Mouse (Mus musculus): ENCODE results near the gene Synm.

Synm gene

GRCm38 (mm10) chr7:67749441-67750239 is 9.9 kb downstream of the Synm start:
- DNase-seq (ENCODE audit: low read depth, low spot score), result no peak

DNA sequence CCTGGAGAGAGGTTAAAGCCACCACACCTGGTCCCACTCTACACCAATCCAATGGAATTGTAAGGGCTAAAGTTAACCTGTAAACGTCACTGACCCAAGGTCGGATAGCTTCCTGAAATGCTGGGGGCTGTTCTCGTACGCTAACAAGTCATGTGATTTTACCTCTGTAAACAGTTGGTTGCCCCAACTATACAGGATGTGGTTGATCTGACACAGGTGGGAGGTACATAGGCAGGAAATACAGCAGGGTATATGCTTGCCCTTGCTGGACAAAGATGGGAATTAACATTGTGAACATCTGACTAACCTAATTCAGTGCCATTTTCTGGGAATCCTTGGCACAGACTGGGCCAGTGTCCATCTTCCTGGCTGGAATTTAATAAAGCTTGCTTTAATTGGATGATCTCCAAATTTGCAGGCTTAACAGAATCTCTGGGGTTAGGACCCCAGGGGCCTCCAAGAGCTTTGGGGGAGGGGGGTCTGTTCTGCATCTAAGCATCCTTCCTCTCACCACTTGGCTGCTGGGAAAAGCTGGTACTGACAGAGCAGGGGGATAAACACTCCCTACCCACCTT is 11.7 kb downstream of the Synm start:
- no peak for DNase-seq (ENCODE audit: low read depth, low spot score)

DNA sequence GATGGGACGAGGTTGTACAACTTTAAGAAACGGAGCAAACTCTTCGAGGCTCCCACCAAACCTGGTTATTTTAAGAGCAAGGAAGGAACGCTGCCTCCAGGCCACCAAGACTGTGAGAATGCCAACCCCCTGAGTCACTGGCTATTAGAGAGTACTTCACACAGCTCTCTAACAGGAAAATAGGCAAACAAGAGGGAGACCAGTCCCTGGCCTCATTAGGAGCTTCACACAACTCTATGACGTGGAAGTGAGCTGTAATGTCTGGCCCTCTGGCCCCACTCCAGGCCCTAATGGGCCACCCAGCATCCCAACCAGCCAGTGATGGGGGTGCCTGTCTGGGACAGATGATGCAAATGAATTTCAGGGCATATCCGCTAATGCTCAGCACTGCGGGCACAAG is 17.8 kb downstream of the Synm start:
- no peak for DNase-seq (ENCODE audit: low read depth, low spot score)

GRCm38 (mm10) chr7:67740796-67741195 is 18.7 kb downstream of the Synm start:
- no peak for DNase-seq (ENCODE audit: low read depth, low spot score)

DNA sequence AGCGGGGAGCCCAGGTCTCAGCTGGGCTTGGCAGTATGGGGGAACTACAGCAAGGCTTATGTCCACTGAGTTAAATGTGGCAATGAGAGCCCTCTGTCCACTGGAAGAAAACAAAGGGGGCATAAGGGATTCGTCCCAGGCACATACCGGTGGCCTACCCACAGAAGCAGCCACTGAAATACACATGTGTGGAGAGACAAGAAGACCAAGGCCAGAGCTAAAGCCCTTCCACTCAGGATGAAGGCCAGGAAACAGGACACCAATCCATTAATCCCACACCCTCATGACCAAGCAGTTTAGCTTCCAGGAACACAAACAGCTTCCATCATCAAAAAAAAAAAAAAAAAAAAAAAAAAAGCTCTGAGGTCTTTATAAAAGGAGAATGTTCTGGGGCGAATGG is 19.2 kb downstream of the Synm start:
- no peak for DNase-seq (ENCODE audit: low read depth, low spot score)

GRCm38 (mm10) chr7:67732276-67732675 is 27.3 kb downstream of the Synm start:
- DNase-seq (ENCODE audit: low read depth, low spot score), result no peak

GRCm38 (mm10) chr7:67730431-67731110 is 29.0 kb downstream of the Synm start:
- no peak for DNase-seq (ENCODE audit: low read depth, low spot score)

- DNase-seq (ENCODE audit: low read depth, low spot score), result no peak
Measured at GRCm38 (mm10) chr7:67728809-67729208, 30.7 kb downstream of the Synm start.

- DNase-seq (ENCODE audit: low read depth, low spot score), result no peak
Measured at GRCm38 (mm10) chr7:67728203-67728602, 31.3 kb downstream of the Synm start.

DNA sequence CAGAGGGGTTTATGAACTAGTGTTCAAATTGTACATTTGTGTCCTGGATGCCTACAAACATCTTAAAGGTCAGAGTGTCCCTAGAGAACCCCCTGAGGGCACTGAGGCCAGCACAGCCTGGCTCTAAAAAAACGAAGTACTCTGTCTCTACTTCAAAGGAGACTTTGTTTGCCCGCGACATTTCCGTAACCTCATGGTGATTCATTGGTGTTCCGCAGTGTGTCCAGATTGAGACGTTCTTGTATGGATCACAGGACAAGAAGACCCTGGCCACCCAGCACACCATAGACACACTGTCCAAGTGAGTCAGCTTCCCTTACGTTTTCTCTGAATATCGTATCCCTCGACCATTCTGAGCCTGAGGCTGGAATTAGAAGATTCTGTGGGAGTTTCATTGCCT is 34.5 kb downstream of the Synm start:
- no peak for DNase-seq (ENCODE audit: low read depth, low spot score)

GRCm38 (mm10) chr7:67724536-67724935 is 35.0 kb downstream of the Synm start:
- no peak for DNase-seq (ENCODE audit: low read depth, low spot score)

GRCm38 (mm10) chr7:67722163-67722562 is 37.4 kb downstream of the Synm start:
- no peak for DNase-seq (ENCODE audit: low read depth, low spot score)

- no peak for DNase-seq (ENCODE audit: low read depth, low spot score)
Measured at GRCm38 (mm10) chr7:67718804-67719203, 40.7 kb downstream of the Synm start.

GRCm38 (mm10) chr7:67717520-67717919 is 42.0 kb downstream of the Synm start:
- no peak for DNase-seq (ENCODE audit: low read depth, low spot score)

GRCm38 (mm10) chr7:67716925-67717324 is 42.6 kb downstream of the Synm start:
- no peak for DNase-seq (ENCODE audit: low read depth, low spot score)

GRCm38 (mm10) chr7:67716213-67716878 is 43.2 kb downstream of the Synm start:
- DNase-seq (ENCODE audit: low read depth, low spot score), result no peak

DNA sequence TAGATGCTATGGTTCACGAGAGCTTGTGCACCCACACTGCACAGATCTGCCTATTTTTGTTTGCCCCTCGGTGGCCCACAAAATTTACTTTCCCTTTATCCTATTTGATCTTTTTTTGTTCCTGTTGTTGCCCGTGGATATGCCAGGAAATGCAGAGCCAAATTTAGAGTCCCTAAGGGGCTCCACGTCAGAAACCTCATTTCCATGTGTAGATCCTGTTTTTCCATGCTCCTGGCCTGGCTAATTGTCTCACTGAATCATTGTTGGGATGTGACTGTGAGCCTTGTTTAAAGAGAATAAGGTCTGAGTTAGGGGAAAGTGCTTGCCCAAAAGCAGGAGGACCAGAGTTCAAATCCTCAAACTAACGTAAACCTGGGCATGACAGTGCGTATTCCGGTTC is 44.4 kb downstream of the Synm start:
- no peak for DNase-seq (ENCODE audit: low read depth, low spot score)

DNA sequence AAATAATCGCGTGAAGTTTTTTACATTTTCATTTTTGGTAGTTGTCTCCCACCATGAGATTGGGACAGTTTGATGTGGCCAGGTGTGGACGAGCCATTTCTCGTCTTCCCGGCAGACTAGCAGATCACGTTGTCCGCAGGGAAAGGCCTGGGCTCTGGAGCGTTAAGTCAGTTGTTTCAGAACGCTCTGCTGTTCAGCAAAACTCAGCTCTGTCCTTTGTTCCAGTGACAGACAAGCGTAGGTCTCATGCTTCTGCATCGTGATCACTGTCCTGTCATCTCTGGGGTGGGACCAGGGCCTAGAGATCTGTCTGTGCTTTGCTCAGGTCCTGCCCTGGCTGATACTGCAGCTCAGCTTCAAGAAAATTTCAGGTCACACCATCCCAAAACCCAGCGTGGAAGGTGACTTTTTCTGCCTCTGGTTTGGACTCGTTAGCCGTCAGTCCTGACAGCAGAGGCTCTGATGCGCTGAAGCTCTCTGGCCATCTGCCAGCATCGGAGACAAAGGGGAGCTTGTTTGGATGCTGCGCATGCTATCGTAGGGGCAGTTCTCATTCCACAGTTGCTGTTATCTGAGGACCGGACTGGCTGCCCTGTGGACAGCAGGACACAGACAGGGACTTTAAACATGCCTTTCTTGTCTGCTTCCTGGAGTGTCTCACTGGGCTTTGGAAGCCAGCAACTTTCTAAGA is 45.6 kb downstream of the Synm start:
- peak; percentile 49 for DNase-seq (ENCODE audit: low read depth, low spot score)

- no peak for DNase-seq (ENCODE audit: low read depth, low spot score)
Measured at GRCm38 (mm10) chr7:67710216-67710615, 49.3 kb downstream of the Synm start.

- no peak for DNase-seq (ENCODE audit: low read depth, low spot score)
Measured at GRCm38 (mm10) chr7:67708160-67708559, 51.4 kb downstream of the Synm start.

DNA sequence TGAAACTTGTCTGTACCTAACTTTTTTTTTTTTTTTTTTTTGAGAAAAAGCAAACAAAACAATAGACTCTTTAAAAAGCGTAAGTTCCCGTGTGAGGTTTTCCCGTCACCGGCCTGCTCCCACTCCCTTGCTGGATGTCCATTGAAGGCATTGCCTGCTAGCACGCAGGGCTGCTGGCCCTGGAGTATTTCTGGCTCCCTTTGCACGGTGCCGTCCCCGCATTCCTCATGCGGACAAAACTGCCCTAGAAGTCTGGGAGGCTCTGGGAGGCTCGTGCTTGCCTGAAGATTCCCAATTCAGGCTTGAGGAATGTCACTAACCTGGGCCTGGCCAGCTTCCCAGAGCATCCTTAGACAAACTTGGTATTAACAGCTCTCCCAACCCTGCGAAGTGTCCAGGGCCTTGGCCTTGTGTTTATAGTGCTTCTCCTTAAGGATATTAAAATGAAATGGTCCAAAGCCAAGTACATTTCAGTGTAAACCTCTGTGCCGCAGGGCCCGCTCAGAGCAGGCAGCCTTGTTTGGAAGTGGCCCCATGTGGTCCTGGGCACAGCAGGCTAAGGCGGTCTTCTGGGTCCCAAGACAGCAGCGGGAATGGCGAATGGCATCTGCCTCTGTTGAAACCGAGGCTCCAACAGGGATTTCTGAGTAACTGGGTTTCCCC is 58.2 kb downstream of the Synm start:
- no peak for DNase-seq (ENCODE audit: low read depth, low spot score)

Data from brain, embryonic 18.5 days (tissue).